Mouse (Mus musculus): ENCODE measurements around the gene Dus3l. TPM values are rescaled to one million over a fixed set of nuclear protein-coding genes. Genes with fewer than 3 reads are reported as not detected.

The Dus3l gene
- polyA plus RNA-seq, 1 experiment from 2014 or later, result 46.8 TPM

- WGBS, result under 1% methylated on average over 39 of the region's 48 CpGs
- Histone ChIP-seq H3K4me3 (peak within 1 kb of the TSS; percentile 42), H3K4me2 (replicated peaks) (peak within 1 kb of the TSS; percentile 88), H3K27me3 (peaks cover 78% of the 10 kb centered on the region), H3K9ac (peak within 1 kb of the TSS; percentile 56), H3K36me3 (no peaks in the 10 kb centered on the region), H3K9me3 (replicated peaks) (no peaks in the 10 kb centered on the region), H3K27ac (no peak within 1 kb of the TSS), H3K4me1 (peaks cover 27% of the 10 kb centered on the region)
- ATAC-seq (ENCODE audit: low FRiP score), result peak; percentile 23
Measured at GRCm38 (mm10) chr17:56757416-56758123, 7.0 kb upstream of the Dus3l start, which contains the start of gene Nrtn. Nrtn (minus strand) TSS chr17:56757530.

GRCm38 (mm10) chr17:56758132-56758531, 6.4 kb upstream of the Dus3l start:
- no peaks in the 10 kb centered on the region for H3K36me3 ChIP-seq
- ATAC-seq (ENCODE audit: low FRiP score), result no peak
- H3K9ac ChIP-seq, result no peak overlapping the region
- H3K4me3 ChIP-seq, result no peak overlapping the region
- H3K4me2 ChIP-seq (replicated peaks), result peak overlapping the region; percentile 88; the same call in 1 of the 2 replicates
- no peaks in the 10 kb centered on the region for H3K9me3 ChIP-seq (replicated peaks)
- H3K27me3 ChIP-seq, result peaks cover 73% of the 10 kb centered on the region
- WGBS, result 2% methylated on average over 12 of the region's 12 CpGs
- H3K4me1 ChIP-seq, result peaks cover 33% of the 10 kb centered on the region
- H3K27ac ChIP-seq, result no peak overlapping the region

- H3K36me3 ChIP-seq, result no peaks in the 10 kb centered on the region
- peaks cover 61% of the 10 kb centered on the region for H3K27me3 ChIP-seq
- H3K4me1 ChIP-seq, result peaks cover 29% of the 10 kb centered on the region
- H3K9ac ChIP-seq, result no peak overlapping the region
- H3K4me2 ChIP-seq (replicated peaks), result no peak overlapping the region
- no peak overlapping the region for H3K27ac ChIP-seq
- ATAC-seq (ENCODE audit: low FRiP score), result no peak
- no peaks in the 10 kb centered on the region for H3K9me3 ChIP-seq (replicated peaks)
- WGBS, result 42% methylated on average over 7 of the region's 7 CpGs
- H3K4me3 ChIP-seq, result no peak overlapping the region
Measured at GRCm38 (mm10) chr17:56759261-56759660, 5.3 kb upstream of the Dus3l start.

GRCm38 (mm10) chr17:56761077-56761476, 3.5 kb upstream of the Dus3l start:
- H3K9ac ChIP-seq, result no peak overlapping the region
- H3K36me3 ChIP-seq, result no peaks in the 10 kb centered on the region
- peaks cover 35% of the 10 kb centered on the region for H3K4me1 ChIP-seq
- no peak overlapping the region for H3K4me2 ChIP-seq (replicated peaks)
- no peak overlapping the region for H3K4me3 ChIP-seq
- H3K27me3 ChIP-seq, result peaks cover 43% of the 10 kb centered on the region
- no peak overlapping the region for H3K27ac ChIP-seq
- no peak for ATAC-seq (ENCODE audit: low FRiP score)
- 67% methylated on average over 3 of the region's 3 CpGs for WGBS
- H3K9me3 ChIP-seq (replicated peaks), result no peaks in the 10 kb centered on the region

GRCm38 (mm10) chr17:56761991-56762410, 2.6 kb upstream of the Dus3l start:
- no peaks in the 10 kb centered on the region for H3K9me3 ChIP-seq (replicated peaks)
- peaks cover 32% of the 10 kb centered on the region for H3K4me1 ChIP-seq
- peaks cover 3% of the 10 kb centered on the region for H3K36me3 ChIP-seq
- H3K27me3 ChIP-seq, result peaks cover 34% of the 10 kb centered on the region
- peak overlapping the region; percentile 45 for H3K4me3 ChIP-seq
- WGBS, result under 1% methylated on average over 27 of the region's 28 CpGs
- H3K27ac ChIP-seq, result peak overlapping the region; percentile 95
- peak overlapping the region; percentile 66 for H3K4me2 ChIP-seq (replicated peaks)
- H3K9ac ChIP-seq, result peak overlapping the region; percentile 65
- peak; percentile 32 for ATAC-seq (ENCODE audit: low FRiP score)

GRCm38 (mm10) chr17:56762769-56763731, 1.5 kb upstream of the Dus3l start:
- H3K36me3 ChIP-seq, result peaks cover 11% of the 10 kb centered on the region
- H3K9ac ChIP-seq, result no peak overlapping the region
- peaks cover 24% of the 10 kb centered on the region for H3K27me3 ChIP-seq
- 44% methylated on average over 27 of the region's 27 CpGs for WGBS
- peak overlapping the region; percentile 95 for H3K27ac ChIP-seq
- peak overlapping the region; percentile 66; the same call in 1 of the 2 replicates for H3K4me2 ChIP-seq (replicated peaks)
- ATAC-seq (ENCODE audit: low FRiP score), result no peak
- no peaks in the 10 kb centered on the region for H3K9me3 ChIP-seq (replicated peaks)
- no peak overlapping the region for H3K4me3 ChIP-seq
- peaks cover 23% of the 10 kb centered on the region for H3K4me1 ChIP-seq

GRCm38 (mm10) chr17:56763741-56764250, 761 bp upstream of the Dus3l start:
- Histone ChIP-seq H3K9ac (no peak overlapping the region), H3K36me3 (peaks cover 18% of the 10 kb centered on the region), H3K4me3 (no peak overlapping the region), H3K9me3 (replicated peaks) (no peaks in the 10 kb centered on the region), H3K4me2 (replicated peaks) (peak overlapping the region; percentile 76; the same call in 1 of the 2 replicates), H3K27ac (no peak overlapping the region), H3K27me3 (peaks cover 16% of the 10 kb centered on the region), H3K4me1 (peaks cover 23% of the 10 kb centered on the region)
- 79% methylated on average over 8 of the region's 8 CpGs for WGBS
- no peak for ATAC-seq (ENCODE audit: low FRiP score)

- WGBS, result 60% methylated on average over 12 of the region's 12 CpGs
- Histone ChIP-seq H3K27me3 (peaks cover 9% of the 10 kb centered on the region), H3K4me3 (peak overlapping the region; percentile 70), H3K9me3 (replicated peaks) (no peaks in the 10 kb centered on the region), H3K4me2 (replicated peaks) (peak overlapping the region; percentile 76), H3K9ac (peak overlapping the region; percentile 79), H3K27ac (peak overlapping the region; percentile 95; the same call in 1 of the 2 replicates), H3K36me3 (peaks cover 34% of the 10 kb centered on the region), H3K4me1 (peaks cover 23% of the 10 kb centered on the region)
- peak; percentile 6 for ATAC-seq (ENCODE audit: low FRiP score)
Measured at GRCm38 (mm10) chr17:56765431-56765830, 874 bp downstream of the Dus3l start.

GRCm38 (mm10) chr17:56766631-56767405, 2.3 kb downstream of the Dus3l start:
- WGBS, result 87% methylated on average over 27 of the region's 27 CpGs
- Histone ChIP-seq H3K4me1 (peaks cover 20% of the 10 kb centered on the region), H3K9ac (no peak overlapping the region), H3K27me3 (no peaks in the 10 kb centered on the region), H3K9me3 (replicated peaks) (no peaks in the 10 kb centered on the region), H3K4me2 (replicated peaks) (no peak overlapping the region), H3K27ac (no peak overlapping the region), H3K4me3 (no peak overlapping the region), H3K36me3 (peaks cover 47% of the 10 kb centered on the region)
- no peak for ATAC-seq (ENCODE audit: low FRiP score)

GRCm38 (mm10) chr17:56767531-56768135, 3.1 kb downstream of the Dus3l start:
- Histone ChIP-seq H3K4me3 (no peak overlapping the region), H3K4me1 (peaks cover 14% of the 10 kb centered on the region), H3K27ac (no peak overlapping the region), H3K9me3 (replicated peaks) (no peaks in the 10 kb centered on the region), H3K36me3 (peaks cover 47% of the 10 kb centered on the region), H3K9ac (no peak overlapping the region), H3K4me2 (replicated peaks) (no peak overlapping the region), H3K27me3 (no peaks in the 10 kb centered on the region)
- no peak for ATAC-seq (ENCODE audit: low FRiP score)
- WGBS, result 94% methylated on average over 29 of the region's 29 CpGs

- ATAC-seq (ENCODE audit: low FRiP score), result no peak
- Histone ChIP-seq H3K9ac (no peak overlapping the region), H3K4me3 (no peak overlapping the region), H3K4me2 (replicated peaks) (no peak overlapping the region), H3K27me3 (no peaks in the 10 kb centered on the region), H3K36me3 (peaks cover 47% of the 10 kb centered on the region), H3K4me1 (peaks cover 6% of the 10 kb centered on the region), H3K27ac (no peak overlapping the region), H3K9me3 (replicated peaks) (no peaks in the 10 kb centered on the region)
- WGBS, result 93% methylated on average over 11 of the region's 11 CpGs
Measured at GRCm38 (mm10) chr17:56768941-56769340, 4.4 kb downstream of the Dus3l start.

Measured in hindbrain, embryonic 12.5 days (tissue).